Mouse (Mus musculus) cerebellum, postnatal 36 days (tissue): ENCODE measurements around the gene Ccdc124.

Experiments
- DNase-seq, 2 experiments: peaks; one replicate each; pipeline ENCODE4 v3.0.0; 2021 to 2022; ENCODE audit warnings: mixed read lengths in 2 of 2

The Ccdc124 gene

DNA sequence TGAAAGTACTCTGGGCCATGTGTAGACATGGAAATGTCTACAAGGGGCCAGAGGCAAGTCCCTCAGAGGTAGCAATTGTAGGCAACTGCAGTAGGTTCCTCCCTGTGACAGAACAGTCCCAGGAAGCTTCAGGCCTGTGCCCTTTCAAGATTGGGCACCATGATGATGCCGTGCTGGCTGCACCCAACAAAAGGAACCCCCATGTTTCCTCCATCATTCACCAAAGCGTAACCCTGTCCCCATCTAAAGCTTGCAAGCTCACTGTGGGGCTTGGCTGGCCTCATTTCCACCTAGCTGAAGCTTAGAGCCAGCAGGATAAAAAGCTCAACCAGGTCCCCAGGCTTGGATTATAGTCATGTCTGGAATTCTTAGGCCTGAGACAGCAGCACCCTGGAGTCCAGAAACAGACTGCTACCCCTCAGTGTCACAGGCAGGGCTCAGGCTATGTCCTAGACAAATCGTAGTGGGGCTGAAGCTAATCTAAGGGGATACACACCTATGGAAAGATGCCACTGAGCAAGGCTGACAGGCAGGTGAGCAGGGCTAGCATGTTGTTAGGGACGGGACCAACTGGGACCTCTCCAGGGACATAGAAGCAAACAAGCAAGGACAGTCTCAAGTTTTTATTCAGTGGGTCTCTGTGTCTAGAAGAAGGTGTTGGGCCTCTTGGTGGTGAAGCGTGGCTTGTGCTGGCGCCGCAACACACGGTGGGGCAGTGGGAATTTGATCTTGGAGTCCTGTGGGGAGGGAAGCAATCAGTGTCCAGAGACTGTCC lies 21.2 kb upstream of the Ccdc124 start:
- no peak for DNase-seq

DNA sequence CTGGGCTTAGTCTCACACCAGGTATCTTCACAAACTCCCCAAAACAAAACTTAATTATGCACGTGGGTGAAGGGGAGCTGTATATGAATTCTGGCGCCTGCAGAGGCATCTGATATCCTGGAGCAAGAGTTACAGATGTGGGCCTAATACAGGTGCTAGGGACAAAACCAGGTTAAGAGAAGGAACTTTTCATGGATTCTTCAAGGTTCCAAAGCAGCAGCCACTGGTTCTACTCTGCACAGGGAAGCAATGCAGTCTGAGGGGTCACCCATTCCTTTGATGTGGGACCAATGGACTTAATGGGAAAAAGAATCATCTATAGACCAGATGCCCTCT lies 20.6 kb upstream of the Ccdc124 start:
- no peak for DNase-seq

DNA sequence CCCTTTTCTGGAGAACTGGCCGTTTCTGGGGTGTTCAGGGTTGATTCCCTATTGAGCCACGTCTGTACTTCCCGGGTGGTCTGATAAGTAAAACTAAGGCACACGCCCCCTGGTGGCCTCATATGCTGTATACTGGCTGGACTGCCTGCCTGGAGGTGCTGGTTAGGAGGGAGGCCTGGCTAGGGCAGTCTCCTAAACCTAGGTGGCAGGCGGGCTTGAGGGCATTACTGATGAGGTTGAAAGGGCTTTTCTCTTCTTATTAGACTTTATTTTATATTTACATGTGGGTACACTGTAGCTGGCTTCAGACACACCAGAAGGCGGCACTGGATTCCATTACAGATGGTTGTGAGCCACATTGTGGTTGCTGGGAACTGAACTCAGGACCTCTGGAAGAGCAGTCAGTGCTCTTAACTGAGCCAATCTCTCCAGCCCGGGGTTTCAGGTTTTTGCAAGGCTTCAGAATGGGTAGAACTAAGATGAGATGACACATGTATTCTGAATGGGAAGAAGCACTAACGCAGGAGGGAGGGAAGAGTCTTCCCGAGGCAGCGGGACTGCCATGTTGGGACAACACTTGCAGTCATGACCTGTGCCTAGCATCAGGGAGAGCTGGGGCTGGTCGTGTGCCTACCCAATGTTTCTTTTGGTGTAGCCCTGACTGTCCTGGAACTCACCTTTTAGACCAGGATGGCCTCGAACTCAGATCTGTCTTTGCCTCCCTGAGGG lies 20.1 kb upstream of the Ccdc124 start:
- peak; percentile 71 to 79 for DNase-seq

DNA sequence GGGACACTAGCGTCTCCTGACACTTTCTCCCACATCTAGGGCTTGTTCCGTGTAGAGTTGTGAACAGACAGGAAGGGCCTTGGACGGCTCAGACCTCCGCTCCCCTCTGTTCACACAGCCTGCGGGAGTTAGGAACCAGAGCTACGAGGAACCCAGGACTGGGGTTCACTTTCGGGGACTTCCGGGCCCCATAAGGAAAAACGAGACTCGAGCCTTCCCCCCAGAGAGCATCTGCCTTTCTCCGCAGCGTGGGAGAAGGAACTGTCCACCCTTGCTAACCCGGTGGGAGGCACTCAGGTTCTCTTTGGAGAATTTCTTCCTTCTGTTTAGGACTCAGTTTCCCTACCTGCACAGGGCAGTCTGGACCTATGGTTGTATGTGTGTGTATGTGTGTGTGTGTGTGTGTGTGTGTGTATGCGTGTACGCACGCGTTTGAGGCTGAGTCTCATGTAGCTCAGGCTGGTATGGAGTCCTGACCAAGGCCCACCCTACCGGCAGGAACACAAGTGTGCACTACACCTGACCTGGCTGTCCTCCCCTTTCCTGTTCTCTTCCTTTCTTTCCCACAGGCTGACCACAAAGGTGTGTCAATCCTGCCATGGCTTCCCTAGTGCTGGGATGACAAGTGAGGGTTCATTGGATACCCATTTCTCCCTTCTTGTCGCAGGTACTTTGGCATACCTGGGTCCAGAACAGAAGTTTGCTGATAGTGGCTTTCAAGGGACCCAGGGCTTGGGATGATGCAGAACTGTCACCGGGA lies 19.3 kb upstream of the Ccdc124 start:
- DNase-seq: peak in 1 of 2 experiments; percentile 3

DNA sequence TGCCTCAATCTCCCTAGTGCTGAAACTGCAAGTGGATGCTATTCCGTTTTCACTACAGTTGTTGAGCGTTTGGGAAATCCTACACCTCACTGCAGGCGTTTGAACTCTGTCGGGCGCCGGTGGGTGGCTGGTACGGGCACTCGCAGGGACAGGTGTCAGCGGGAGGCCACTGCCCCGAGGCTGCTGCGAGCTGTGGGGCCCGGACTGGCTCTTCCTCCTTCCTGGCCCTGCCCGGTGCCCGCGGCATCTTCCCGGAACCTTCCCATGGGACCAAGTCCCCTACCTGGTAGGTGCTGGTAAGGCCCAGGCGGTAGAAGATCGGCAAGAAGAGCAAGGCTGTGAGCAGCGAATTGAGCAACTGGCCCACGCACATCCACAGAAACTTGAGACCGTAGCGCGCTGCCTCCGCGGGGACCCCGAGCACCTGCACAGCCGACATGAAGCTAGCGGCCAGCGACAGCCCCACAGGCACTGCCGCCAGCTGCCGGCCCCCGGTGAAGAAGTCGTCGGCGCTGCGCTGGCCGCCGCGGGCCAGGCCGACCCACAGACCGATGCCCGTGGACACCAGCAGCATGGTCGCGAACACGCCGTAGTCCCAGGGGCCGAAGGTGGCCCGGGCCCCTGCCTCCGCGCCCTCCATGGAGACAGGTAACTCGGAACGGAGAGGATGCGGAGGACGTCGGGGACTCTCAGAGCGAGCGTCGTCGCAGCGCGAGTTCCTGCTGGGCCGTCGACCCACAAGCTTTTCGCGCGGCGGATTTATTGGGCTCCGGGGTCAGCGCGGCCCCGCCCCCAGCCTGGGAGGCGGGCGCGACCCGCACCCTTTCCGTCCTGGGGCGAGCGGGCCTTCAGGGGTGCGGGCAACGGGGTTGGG lies 18.5 kb upstream of the Ccdc124 start, which contains the start of gene Slc5a5:
Slc5a5 (minus strand) TSS at position 736 of the 874 bp plus-strand sequence.
- peak in 1 of 2 experiments; percentile 11 for DNase-seq

DNA sequence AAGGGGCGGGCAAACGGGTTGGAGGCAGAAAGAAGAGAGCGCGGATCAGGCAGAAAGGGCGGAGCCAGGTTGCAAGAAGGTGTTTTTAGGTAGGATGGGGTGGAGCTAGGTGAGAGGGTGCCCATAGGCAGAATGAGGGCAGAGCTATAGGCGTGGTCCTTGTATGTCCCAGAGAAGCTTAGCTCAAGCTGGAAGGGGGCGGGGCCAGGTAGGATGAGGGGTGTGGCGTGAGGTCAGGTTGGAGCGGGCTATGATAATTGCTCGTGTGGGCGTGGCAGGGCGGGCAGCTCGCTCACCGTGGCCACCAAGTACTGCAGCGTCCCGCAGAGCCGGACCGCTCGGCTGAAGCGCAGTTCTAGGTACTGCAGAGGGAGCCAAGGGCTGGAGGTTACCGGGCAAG lies 17.6 kb upstream of the Ccdc124 start:
- peak in 1 of 2 experiments; percentile 17 for DNase-seq

DNA sequence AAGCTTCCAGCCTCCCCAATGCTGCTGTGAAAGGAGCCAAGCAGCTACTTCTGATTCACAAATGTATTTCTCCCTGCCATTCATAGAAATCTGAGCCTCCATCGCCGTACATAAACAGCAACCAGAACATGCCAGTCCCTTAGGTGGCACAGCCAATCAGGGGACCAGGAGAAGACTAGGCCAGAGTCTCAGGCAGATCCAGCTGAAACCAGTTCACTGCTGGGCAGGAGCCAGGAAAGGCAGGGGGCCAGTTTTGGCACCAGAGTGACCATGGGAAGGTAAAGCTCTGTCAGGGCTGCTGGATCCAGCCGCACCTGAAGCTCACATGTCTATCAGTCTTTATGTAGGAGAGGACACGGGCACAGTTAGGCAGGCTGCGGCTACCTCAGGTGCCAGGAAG lies 16.9 kb upstream of the Ccdc124 start:
- DNase-seq: no peak

DNA sequence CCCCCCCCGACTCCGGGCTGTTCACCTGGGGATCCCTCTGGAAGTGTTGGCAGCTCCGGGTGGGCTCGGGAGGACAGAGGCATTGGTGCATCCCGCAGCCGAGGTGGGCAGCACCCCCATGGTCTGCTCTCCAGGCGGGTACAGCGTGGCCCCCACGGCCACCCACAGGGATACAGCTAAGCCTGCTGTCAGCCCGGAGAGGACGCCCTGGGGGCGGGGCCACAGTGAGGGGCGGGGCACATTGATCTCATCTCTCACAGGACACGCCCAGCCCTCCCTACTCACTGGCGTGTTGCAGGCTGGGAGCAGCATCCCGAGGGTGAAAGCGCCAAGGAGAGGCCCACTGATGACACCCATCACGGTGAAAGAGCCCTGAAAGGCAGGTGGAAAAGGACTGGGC lies 13.9 kb upstream of the Ccdc124 start:
- no peak for DNase-seq

DNA sequence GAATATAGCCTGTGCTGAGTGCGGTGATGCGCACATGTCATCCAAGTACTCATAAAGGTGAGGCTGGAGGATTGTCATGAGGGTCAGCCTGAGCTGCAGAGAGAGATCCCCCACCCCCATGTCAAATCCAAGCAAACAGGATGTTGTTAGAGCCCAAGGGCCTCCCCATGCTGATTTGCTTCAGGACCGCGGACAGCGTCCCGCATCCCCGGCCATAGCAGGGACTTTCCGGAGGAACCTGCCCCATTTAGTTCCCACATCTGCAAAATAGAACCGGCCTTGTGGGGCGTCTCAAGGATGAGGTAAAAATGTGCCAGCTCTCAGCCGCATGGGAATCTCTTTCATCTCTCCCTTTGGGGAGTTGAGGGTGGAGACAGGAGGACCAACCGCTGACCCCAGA lies 11.9 kb upstream of the Ccdc124 start:
- DNase-seq: no peak

DNA sequence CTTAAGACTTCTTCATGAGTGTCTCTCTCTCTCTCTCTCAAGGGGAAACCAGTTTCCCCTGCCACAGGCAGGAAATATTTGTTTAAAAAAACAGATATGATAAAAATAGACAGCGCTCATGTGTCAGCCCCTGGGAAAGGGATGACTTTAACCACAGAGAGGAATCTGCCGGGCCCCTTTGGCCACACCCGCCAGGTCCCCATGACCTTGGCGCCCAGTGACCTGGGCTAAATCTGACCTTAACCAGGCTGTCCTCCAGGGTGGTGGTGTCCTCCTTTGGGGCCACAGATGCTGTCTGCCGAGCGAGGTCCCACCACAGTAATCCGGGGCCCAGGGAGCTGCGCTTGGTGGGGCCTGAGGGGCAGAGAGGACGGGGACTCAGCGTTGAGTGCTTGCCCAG lies 10.9 kb upstream of the Ccdc124 start:
- DNase-seq: no peak

DNA sequence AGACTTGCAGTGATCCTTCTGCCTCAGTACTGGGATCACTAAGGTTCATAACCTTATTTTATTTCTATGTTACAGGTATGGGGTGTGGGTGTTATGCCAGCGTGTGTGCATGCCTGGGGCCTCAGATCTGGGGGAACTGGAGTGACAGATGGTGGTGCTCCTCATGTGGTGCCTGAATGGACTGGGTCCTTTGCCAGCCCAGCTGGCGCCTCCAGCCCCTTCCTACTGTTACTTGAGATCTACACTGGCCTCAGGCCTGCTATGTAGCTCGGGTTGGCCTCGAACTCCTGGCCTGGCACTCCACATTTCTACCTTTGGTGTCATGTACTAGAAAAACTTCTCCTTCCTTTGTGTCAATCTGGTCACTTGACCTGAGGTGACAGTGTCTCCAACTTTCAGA lies 10.5 kb upstream of the Ccdc124 start:
- no peak for DNase-seq

DNA sequence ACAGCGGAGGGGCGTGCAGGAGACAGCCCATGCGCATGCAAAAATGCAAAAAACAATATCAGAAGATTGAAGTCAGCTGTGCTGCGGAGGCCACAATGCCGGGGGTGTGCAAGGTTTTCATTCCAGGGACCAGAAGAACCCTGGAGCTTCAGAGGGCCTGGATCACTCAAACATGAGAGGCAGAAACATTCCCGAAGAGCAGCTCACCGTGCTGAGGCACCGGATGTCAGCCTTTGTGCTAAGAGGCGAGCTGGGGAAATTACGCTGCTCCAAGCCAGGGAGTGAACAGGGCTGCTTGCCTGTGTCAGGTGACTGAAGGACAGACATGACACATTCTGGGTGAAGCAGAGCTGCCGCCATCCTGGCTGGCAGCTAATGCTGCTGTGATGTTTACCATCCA lies 6.8 kb upstream of the Ccdc124 start:
- DNase-seq: peak; percentile 38 to 50

DNA sequence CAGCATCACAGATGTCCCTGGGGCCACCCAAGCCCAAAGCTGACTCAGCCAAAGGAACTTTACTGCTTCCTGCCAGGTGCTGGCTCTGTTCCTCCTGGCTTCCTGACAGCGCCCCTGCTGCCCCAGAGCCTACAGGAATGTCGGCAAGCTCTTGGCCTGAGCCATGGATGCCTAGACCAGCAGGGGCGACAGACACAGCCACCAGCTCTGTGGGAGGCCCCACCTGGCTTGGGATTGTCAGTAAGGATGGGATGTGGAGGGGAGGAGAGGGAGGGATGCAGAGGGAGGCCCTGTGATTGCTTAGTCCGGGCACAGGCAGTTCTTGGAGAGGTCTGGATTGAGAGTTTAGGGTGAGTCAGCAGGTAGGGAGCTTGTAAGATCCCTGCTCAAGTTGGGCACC lies 6.4 kb upstream of the Ccdc124 start:
- peak; percentile 95 for DNase-seq

DNA sequence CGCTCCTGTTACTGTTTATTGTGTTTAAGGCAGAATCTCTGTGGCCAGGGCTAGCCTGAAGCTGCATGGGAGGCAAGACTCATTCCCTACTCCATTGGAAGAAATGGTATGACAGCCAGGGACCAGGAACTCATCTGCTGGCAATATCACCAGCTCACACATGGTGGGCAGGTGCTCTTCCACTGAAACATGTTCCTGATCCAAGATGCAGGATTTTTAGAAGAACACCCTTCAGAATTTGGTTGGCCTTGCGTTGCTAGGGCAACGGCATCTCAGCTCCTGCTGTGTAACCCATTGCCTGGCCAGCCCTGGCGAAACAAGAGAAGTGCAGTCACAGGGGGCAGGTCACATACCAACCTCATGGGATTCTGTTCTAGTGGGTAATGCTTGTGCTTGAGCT lies 5.8 kb upstream of the Ccdc124 start:
- peak; percentile 56 to 60 for DNase-seq

DNA sequence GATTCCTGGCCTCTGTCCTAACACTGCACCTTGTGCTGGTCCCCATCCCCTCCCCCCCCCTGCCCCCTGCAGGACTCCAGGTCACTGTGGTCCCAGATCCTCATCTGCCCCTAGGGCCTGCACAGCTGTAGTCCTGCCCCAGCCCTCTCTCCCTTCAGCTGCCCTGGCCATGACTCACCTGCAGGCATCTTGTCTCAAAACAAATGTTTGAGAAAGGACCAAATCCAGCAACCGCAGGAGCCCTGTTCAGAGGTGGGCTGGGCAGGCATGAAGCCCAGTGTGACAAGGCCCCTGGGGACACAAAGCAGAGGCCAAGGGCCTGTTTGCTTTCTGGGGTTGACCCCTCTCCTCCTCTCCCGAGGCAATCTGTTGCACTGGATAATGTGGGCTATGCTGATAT lies 4.4 kb upstream of the Ccdc124 start:
- peak in 1 of 2 experiments; percentile 3 for DNase-seq

DNA sequence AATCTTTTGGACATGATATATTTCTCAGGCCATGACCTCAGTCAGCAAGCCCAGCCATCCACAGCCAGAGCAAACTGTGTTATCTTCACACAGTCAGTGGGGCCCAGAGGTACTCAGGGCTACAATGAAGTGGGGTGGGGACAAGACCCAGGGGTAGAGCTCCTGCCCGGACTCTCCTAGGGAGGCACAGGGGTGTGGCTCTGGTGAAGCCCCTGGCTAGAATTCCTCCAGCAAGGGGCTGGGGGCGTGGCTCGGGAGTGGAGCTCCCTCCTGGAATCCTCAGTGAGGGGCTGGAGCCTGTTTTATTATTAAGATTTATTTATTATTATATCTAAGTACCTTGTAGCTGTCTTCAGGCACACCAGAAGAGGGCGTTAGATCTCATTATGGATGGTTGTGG lies 2.6 kb upstream of the Ccdc124 start:
- DNase-seq: no peak

DNA sequence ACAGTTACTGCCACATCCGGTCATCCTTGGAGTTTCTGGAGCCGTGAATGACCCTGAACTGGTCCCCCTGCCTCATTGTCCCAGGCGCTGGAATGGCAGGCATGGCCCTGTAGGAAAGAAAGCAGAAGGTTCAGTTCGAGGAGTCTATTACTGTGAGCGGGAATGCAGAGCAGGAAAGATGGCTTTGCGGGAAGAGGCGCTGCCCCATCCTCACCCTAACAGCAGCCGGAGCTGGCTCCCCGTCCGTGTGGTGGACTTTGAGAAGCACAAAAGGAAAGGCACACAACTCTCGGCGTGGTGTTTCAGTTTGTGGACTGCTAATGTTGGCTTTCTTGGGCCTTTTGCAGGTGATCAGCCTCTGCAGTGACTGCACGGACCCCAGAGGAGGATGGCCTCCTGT lies 706 bp upstream of the Ccdc124 start:
- DNase-seq: no peak

DNA sequence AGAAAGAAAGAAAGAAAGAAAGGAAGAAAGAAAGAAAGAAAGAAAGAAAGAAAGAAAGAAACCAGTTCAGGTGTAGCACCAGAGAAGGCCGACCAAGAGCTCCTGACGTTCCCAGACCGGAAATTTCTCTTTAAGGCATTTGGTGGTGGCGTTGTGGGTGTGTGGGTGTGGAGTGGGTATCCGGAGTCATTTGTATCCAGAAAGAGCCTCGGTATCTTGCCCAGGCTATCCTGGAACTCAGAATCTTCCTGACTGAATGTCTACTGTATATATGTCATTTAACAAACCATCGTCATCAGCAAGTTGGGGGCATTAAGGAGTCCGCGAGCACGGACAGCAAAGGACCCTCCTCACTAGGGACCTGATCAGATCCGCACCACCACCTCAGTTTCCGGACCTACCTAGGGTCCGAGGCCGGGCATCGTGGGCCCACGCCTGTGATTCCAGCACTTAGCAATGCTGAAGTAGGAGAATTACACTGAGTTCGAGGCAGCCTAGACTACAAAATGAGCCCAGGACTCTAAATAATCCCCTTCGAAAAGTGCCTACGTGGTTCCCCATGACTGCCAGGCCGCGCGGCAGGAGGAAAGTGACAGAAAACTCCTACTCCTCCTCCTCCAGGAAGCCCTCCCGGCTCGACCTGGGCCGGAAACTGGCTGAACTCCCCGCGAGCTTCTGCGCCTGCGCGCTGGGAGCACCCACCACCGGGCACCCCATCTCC lies 932 bp downstream of the Ccdc124 start:
- DNase-seq: no peak

DNA sequence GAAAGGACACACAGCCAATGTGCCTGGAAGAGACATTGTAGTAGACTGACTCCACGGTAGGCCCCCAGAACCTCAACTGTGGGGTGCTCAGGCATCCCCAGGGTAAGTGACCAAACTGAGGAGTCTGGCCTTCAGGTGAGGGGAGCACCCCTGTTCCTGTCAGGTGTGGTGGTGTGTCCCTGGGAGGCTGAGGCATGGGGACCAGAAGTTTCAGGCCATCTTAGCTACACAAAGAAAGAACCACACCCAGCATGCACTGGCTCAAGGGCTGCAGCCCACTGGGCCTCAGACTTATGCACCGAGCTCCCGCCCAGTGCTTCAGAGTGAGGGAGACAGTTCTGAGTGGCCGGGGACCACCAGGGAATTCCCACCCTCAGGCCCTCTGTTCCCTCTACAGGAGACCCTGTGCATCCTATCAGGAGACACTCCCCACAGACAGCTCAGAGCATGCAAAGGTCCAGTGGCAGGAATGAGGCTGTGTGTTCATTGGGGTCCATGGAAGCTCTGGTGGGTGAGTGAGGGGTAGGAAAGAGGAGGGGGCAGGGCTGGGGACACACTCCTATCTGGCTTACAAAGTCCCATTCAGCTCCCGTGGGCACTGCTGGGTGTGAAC lies 2.4 kb downstream of the Ccdc124 start:
- no peak for DNase-seq

DNA sequence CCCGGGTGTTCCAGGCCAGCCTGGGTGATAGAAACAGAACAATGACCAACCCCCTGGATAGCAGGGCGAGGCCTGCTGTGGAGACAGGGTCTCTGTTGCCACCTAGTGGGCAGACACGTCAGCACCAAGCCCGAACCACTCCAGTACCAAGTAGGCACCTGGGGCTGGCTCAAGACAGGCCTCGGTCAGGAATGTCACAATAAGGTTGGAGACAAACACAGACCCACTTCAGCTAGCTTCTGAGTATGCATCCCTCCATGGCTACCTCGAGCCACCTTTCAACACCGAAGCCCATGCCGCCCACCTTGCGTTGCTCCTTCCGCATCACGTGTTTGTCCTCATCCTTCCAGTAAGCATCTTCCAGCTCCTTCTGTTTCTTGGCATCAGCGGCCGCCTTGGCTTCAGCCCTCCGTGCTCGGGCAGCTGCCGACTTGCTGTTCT lies 4.1 kb downstream of the Ccdc124 start:
- peak; percentile 73 to 74 for DNase-seq

DNA sequence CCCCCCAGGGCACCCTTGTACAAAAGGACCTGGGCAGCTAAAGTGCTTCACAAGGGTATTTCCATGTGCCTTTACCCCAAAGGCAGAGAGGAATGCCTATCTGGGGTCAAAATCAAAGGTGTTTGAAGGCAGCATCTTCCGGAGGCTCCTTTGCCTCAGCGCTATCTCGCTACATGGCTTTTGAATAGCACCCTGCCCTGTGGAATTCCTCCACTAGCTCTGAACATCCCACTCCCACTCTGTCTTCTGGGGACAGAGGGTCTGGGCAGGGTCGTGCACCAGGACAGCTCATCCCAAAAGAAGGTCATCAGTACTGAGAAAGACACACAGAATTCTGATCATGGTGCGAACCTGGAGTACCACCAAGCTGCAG lies 4.5 kb downstream of the Ccdc124 start:
- no peak for DNase-seq
